ENCODE assay signal across 8 mouse cellular contexts in the genomic region with DNA sequence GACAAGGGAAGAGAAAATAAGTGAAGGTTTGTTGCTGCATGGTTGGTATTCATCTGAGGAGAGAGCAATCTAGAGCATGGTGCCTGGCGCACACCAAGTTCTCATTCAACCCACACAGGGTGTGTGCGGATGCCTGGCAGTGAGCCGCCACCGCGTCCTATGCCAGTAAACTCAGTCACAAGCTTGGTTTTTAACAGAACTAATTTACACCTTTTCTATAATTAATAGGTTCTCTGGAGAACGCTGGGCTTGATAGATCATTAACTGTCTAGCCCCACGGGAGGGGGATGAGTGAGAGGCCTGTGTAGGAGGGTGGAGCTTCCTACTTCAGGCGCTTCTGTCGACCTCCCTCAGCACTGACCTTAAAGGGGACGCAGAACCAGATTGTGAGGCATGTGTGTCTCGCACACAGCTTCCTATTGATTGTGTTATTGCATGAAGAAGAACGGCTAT. TPM values are rescaled to one million over a fixed set of nuclear protein-coding genes. Genes with fewer than 3 reads are reported as not detected.
DNase-seq lines count a peak whose midpoint lies in the region; ATAC-seq and TF ChIP-seq lines count a peak whose summit lies in the region.

No protein-coding gene starts in this region.

- DNase-seq in ES-E14 (ENCODE audit: low read depth, low spot score) = no peak
- peak; percentile 79 for DNase-seq in brain, adult 2 months (ENCODE audit: low read depth, low spot score)
- peak; percentile 35 for DNase-seq in hindbrain, embryonic 10.5 days (ENCODE audit: low spot score)
- peak; percentile 60 to 87 for DNase-seq in layer of hippocampus, adult 8-10 months (ENCODE audit: low spot score in 2 of 2)
- peak; percentile 19 for DNase-seq in ovary, postnatal 36 days (ENCODE audit: low spot score)

- H3K4me3 ChIP-seq in ES-E14 (ENCODE audit: insufficient read depth in 1 of 2, low read depth in 1 of 2, low read length in 2 of 2, poor library complexity in 1 of 2, severe bottlenecking in 1 of 2) = peak overlapping the region in 1 of 2 experiments; percentile 19; a peak in 2 of 4 replicates
- peak overlapping the region; percentile 38 for H3K4me3 ChIP-seq in forebrain, embryonic 12.5 days (replicated peaks)
- peak overlapping the region; percentile 51 for H3K4me3 ChIP-seq in hindbrain, embryonic 10.5 days
- H3K4me3 ChIP-seq in liver, embryonic 16.5 days (ENCODE audit: low read depth, low read length) = peak overlapping the region; percentile 46

- in situ Hi-C loops in ES-E14 (cut with MboI; ENCODE audit: low sequenced_read_pairs in 2 of 2, unreplicated experiment in 2 of 2) = no loop called here

- peaks cover 2% of the 10 kb centered on the region in 2 experiments; a peak in 2 of 4 replicates for H3K4me1 ChIP-seq in ES-E14 (ENCODE audit: control insufficient read depth in 2 of 2, insufficient read depth in 2 of 2, low read length in 2 of 2, poor library complexity in 1 of 2)
- 0 out of 2 replicates have a peak, but pooled peaks cover 9% of the 10 kb centered on the region for H3K4me1 ChIP-seq in forebrain, embryonic 12.5 days
- peaks cover 11% of the 10 kb centered on the region for H3K4me1 ChIP-seq in hindbrain, embryonic 10.5 days (replicated peaks)
- no peaks in the 10 kb centered on the region; the same call in 1 of the 2 replicates for H3K4me1 ChIP-seq in liver, embryonic 16.5 days (ENCODE audit: control insufficient read depth, low read depth, low read length)

- WGBS in forebrain, embryonic 12.5 days = 23% methylated on average over 12 of the region's 12 CpGs
- WGBS in hindbrain, embryonic 10.5 days = 34% methylated on average over 12 of the region's 12 CpGs
- WGBS in liver, embryonic 16.5 days (ENCODE audit: insufficient replicate concordance) = 28% methylated on average over 12 of the region's 12 CpGs

- H3K9ac ChIP-seq in ES-E14 (ENCODE audit: insufficient read depth, low read depth, low read length, poor library complexity, severe bottlenecking) = peak overlapping the region; percentile 32; the same call in 1 of the 2 replicates
- peak overlapping the region; percentile 59 for H3K9ac ChIP-seq in forebrain, embryonic 12.5 days
- H3K9ac ChIP-seq in liver, embryonic 16.5 days (ENCODE audit: low read depth, low read length) = peak overlapping the region; percentile 28

- no peak overlapping the region for H3K27ac ChIP-seq in ES-E14 (ENCODE audit: insufficient read depth, low read depth, low read length, poor library complexity, severe bottlenecking)
- H3K27ac ChIP-seq in forebrain, embryonic 12.5 days = no peak overlapping the region
- H3K27ac ChIP-seq in hindbrain, embryonic 10.5 days = peak overlapping the region; percentile 79
- no peak overlapping the region for H3K27ac ChIP-seq in liver, embryonic 16.5 days (ENCODE audit: low read length)

- no peaks in the 10 kb centered on the region for H3K36me3 ChIP-seq in ES-E14 (ENCODE audit: control insufficient read depth, insufficient read depth, low read length, poor library complexity, severe bottlenecking)
- H3K36me3 ChIP-seq in forebrain, embryonic 12.5 days (replicated peaks) = no peaks in the 10 kb centered on the region
- no peaks in the 10 kb centered on the region for H3K36me3 ChIP-seq in hindbrain, embryonic 10.5 days
- no peaks in the 10 kb centered on the region for H3K36me3 ChIP-seq in liver, embryonic 16.5 days (ENCODE audit: control insufficient read depth, insufficient read depth)

- ATAC-seq in forebrain, embryonic 12.5 days (ENCODE audit: low FRiP score) = peak; percentile 90
- peak; percentile 82 for ATAC-seq in liver, embryonic 16.5 days (ENCODE audit: low read depth)
- ATAC-seq in monocyte, adult 5-6 weeks (replicated peaks; ENCODE audit: insufficient number of reproducible peaks, low FRiP score, low TSS enrichment, poor library complexity, severe bottlenecking) = no peak

- peak overlapping the region; percentile 62 for H3K4me2 ChIP-seq in forebrain, embryonic 12.5 days
- peak overlapping the region; percentile 62 for H3K4me2 ChIP-seq in liver, embryonic 16.5 days (ENCODE audit: low read depth, low read length)

- no peaks in the 10 kb centered on the region for H3K9me3 ChIP-seq in ES-E14 (ENCODE audit: control insufficient read depth, insufficient read depth, low read depth, low read length)
- H3K9me3 ChIP-seq in forebrain, embryonic 12.5 days = no peaks in the 10 kb centered on the region
- no peaks in the 10 kb centered on the region for H3K9me3 ChIP-seq in hindbrain, embryonic 10.5 days
- H3K9me3 ChIP-seq in liver, embryonic 16.5 days (replicated peaks; ENCODE audit: control insufficient read depth, low read length) = no peaks in the 10 kb centered on the region

- 0 out of 2 replicates have a peak, but pooled peaks cover 7% of the 10 kb centered on the region for H3K27me3 ChIP-seq in forebrain, embryonic 12.5 days
- peaks cover 5% of the 10 kb centered on the region; the same call in 1 of the 2 replicates for H3K27me3 ChIP-seq in hindbrain, embryonic 10.5 days (ENCODE audit: insufficient read depth, poor library complexity, severe bottlenecking)
- H3K27me3 ChIP-seq in liver, embryonic 16.5 days (ENCODE audit: control insufficient read depth, insufficient read depth, low read depth, low read length) = no peaks in the 10 kb centered on the region

TF ChIP-seq in ES-E14, 5 proteins besides CTCF, POLR2A, EP300 and RAD21:
- TF ChIP-seq HCFC1 (IDR thresholded peaks at IDR 0.05; ENCODE audit: borderline replicate concordance, insufficient read depth, low read length) (no peak), MAFK (IDR thresholded peaks at IDR 0.05; ENCODE audit: insufficient read depth, low read depth, low read length) (no peak), CHD2 (IDR thresholded peaks at IDR 0.05; ENCODE audit: low read depth, low read length) (no peak), ZC3H11A (IDR thresholded peaks at IDR 0.05; ENCODE audit: borderline replicate concordance, low read depth, low read length) (no peak), ZNF384 (IDR thresholded peaks at IDR 0.05; ENCODE audit: low read depth, low read length) (no peak)

RNA-seq across cellular contexts. Expression of a gene that starts 59.7 kb away (rescaled TPM):
- 0.16 and 0.67 TPM in 2 replicates for total RNA-seq in ES-E14 (2012; rRNA removed)
- 0.86 and 1.9 TPM in 2 replicates for polyA plus RNA-seq in forebrain, embryonic 12.5 days (2016; fragmentation: Nextera tagmentation; extraction: Ambion mirVana)
- 3.4 and 3.8 TPM in 2 replicates for polyA plus RNA-seq in hindbrain, embryonic 10.5 days (2016; fragmentation: Nextera tagmentation; extraction: Ambion mirVana)
- total RNA-seq in layer of hippocampus, adult 8-10 months (2022) = 10 to 100 TPM; 10.3 to 16.6 (median 14.1) TPM
- 0.51 TPM in 2 replicates for polyA plus RNA-seq in liver, embryonic 16.5 days (2015; fragmentation: Nextera tagmentation; extraction: Ambion mirVana)
- not detected in 3 replicates for total RNA-seq in monocyte, adult 5-6 weeks (2017)
